Mouse (Mus musculus): ENCODE results near the gene Olah.
A peak's percentile ranks its signal among the peaks of the same experiment; 100 is the strongest.
"Not testable (repeated sequence)": the region's sequence is repeated elsewhere in the genome, so short reads cannot be mapped to it uniquely, and the experiment has no call there.

Gene Olah

DNA sequence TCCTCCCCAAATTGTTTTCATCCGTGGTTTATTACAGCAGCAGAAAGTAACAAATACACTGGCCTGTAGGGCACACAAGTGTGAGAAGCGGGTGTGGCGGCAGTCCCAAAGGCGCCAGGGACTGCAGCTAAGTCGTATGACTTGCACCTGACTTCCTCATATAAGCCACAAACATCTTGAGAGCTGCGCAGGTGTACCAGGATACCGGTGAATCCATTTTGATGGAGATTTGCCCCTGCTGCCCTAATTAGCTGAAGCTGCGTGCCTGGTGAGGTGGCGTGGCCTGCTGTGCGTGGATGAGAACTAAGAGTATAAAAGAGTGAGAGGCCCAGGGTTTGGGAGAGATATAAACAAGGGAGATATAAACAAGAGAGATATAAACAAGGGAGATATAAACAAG lies at the start of gene Olah:
TSS of gene Olah (minus strand) at position 101 of the 400 bp plus-strand sequence.
- not testable (repeated sequence) for DNase-seq (ENCODE audit: low spot score)

DNA sequence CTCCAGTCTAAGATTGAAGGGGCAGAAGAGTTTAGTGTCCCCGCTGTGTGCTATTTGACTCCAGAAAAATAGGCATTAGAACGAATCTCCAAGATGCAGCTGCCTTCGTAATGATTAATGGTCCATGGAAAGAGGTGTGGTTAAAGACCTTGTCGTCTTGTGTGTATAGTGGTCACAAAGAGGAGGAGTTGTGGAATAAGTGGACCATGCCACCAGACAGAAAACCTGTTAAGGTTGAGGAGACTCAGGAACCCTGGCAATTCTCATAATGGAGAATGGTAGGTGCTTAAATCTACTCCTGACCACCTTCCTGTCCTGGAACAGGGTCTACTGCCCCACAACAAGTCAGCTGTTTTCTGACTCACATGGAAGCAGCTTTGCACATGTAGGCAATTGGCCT lies 49.0 kb upstream of the Olah start:
- no peak for DNase-seq (ENCODE audit: low spot score)

DNA sequence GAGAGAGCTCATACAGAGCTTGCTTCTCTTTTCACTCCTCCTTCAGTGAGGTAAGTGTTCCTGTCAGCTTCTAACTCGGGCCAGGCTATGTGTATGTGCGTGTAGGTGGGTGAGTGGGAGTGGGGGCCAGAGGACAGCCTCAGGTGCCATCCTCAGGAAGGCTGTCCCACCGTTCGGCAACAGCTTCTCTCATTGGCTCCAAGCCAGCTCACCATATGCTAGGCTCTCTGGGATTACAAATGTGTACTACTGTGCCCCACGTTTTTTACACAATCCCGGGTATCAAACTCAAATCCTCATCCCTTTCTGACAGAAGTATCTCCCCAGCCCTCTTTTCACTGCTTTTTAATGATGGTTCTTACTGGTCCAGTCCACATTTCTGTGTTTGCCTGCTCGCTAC lies 47.2 kb upstream of the Olah start:
- no peak for DNase-seq (ENCODE audit: low spot score)

DNA sequence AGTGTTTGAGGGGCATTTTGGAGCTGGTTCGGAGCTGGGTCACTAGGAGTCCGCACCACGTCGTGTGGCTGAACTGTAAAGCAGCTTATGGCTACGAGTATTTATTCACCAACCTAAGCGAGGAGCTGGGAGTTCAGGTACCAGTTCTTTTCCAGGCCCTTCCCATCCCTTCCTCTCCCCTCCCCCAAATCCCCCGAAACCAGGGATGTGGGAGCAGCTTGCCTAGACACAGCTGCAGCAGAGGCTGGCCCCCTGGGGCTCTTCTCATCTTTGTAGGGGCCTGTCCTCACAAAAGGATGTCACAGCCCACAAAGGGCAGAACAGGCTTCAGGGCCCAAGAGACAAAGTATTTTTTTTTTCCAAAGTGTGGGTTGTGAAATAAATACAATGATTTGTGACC lies 40.9 kb upstream of the Olah start:
- no peak for DNase-seq (ENCODE audit: low spot score)

DNA sequence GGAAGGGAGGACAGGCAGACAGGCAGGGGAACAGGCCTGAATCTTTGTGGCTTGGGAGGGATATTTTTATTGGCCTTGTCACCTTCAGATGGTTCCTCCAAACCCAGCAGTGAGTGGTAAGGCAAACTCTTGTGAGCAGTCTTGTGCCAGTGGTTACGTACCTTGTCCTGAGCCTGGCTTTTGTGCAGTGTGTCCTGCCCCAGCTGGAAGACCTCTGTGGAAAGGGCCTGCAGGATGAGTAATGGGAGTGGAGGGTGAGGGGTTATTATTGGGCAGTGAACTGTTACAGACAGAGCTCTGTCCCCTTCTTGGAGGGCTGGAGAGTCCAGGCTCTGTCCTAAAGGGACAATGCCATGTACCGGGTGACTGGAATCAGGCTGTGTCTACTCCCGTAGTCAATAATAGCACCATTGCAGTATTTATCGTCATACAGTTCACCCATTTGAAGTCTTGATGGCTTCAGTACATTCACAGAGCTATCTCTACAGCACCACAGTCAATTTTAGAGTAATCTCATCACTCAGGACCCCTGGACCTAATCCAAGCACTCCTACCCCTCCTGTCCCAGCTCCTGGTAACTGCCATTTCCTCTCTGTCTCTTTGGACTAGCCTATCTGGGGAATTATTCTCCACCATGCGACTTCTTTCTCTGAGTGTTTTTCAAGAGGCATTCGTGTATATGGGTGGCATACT lies 38.5 kb upstream of the Olah start:
- DNase-seq (ENCODE audit: low spot score): no peak

DNA sequence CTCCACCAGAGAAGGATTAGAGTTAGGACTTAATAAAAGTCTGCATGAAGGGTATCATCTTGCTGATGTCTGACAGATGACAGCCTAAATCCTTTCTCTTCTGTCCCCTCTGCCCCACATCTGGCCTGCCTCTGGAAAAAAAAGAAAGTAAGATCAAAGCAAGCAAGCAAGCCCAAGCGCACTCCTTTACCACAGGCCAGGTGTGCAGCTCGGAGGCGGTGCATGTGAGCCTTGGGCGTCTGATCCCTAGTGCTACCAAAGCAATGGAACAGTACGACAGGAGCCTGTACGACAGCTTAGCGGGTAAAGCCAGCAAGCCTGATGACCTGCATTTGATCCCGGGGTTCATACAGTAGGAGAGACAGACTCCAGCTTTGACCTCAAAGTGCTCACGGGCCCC lies 33.9 kb upstream of the Olah start:
- DNase-seq (ENCODE audit: low spot score): no peak

DNA sequence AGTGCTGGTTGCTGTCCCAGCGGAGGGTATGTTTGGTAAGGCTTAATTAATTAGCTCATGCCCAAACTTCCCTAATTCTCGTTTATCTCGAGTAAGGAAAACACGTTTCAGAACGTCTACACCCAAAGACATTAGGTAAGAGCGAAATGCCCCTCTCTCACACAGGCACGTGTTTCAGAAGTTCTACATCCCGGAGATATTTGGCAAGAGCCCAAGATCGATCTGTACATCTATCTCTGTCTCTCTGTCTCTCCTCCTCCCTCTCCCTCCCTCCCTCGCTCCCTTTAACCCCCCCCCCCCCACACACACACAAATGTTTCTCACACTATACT lies 27.5 kb upstream of the Olah start:
- no peak for DNase-seq (ENCODE audit: low spot score)

DNA sequence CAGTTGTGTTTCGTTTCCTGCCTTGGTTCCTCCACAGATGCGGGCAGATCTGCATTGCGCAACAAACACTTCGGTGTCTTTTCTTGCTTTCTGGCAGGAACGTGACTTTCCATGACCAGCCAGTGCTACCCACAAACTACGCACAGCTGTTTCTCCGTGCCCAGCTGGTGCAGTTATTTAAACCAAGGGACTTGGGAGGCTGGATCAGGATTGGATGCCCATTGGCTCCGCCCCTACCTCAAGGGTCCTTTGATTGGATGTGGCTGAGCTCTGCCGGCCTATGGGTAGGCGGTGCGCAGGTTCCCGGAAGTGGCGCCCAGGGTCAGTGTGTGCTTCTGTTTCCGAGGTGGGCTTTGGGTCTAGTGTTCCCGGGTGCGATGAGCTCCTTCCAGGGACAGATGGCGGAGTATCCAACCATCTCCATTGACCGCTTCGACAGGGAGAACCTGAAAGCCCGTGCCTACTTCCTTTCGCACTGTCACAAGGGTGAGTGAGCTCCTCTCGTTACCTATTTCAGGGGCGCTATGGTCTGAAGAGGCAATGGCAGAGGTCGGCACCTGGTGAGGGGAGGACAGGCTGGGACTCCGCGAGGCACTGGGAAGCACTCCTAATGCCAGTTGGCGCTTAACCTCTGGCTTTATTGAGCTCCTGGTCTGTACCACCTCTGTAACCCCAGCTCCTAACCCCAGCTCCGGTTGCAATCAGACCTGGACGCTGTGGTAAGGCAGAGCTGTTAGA lies 27.0 kb upstream of the Olah start, which contains the start of gene Dclre1c:
TSS of gene Dclre1c (plus strand) at position 291 of the 738 bp plus-strand sequence.
- peak; percentile 90 for DNase-seq (ENCODE audit: low spot score)

DNA sequence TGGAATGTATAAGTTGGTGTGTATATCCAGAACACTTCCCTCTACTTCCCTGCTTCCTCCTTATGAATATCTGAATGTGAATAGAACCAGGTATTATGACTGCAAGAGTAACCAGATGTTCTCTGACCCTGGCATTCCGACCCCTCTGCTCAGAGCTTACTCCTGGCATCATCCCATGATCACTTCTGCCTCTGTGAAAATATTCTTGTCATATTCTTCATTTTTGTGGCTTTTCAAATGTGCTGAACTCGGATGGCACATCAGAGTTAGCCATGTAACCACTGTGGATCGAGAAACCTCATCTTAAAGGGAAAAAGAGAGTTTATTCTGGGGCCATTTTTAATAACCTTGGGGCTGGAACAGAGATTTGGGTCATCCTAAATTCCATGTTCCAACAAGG lies 25.5 kb upstream of the Olah start, which contains the start of gene Meig1:
TSS of gene Meig1 (minus strand) at position 101 of the 400 bp plus-strand sequence.
- DNase-seq (ENCODE audit: low spot score): peak; percentile 1

DNA sequence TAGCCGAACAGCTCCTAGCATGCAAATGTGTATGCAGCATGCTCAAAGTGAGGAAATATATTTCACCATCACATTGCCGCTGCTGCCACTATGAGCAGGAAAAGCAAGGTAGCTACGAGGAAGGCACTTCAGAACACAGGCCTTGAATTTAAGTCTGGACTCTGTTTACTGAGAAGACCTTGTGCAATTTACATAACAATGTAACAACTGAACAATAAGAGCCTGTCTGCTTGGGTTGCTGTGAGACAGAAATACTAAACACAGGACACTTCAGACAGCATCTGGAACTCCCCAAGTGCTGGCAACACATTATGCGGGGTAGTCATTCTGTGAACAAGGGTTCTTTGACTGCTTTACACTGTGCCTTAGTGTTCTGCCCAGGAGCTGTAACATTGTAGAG lies 23.1 kb upstream of the Olah start:
- DNase-seq (ENCODE audit: low spot score): no peak

DNA sequence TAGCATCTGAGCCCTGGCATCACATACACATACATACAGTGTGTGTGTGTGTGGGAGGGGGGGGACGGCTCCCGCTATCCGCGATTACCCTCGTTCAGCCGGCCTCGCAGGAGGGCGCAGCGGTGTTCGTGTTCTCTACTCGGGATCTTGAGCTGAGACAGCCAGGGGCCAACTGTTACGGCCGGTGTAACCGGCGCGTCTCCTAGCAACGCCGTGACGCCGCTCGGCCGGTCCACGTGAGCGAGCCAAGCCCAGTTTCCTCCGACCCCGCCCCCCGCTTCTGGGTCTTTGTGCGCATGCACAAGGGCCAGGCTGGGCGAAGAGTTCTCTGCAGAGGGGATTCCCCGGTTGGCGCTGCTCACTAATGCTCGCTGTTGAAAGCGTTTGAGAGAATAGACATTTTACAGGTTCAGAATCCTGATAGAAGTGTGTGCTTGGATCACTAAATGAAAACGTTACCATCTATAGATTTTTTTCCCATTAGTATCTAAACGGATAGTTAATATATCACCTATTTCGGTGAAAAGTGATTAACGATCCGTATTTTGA lies 21.9 kb upstream of the Olah start:
- DNase-seq (ENCODE audit: low spot score): peak; percentile 98

DNA sequence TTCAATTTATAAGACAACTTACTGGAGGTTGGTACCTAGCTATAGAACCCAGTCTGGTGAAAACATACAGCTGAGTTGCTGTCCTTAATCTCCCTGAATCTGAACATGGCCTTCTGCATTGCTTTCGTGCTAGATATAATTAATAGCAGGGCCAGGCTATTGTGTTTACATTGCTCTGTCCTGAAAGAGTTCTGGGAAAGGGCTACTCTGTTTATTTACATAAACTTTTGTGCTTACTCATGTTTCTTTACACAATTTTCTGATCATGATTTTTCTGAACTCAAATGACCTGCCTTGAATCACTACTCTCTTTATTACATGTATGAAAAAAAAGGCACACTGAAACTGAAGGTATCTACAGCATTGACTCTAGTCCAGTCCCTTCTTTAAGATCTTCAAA lies 18.7 kb upstream of the Olah start:
- DNase-seq (ENCODE audit: low spot score): no peak

DNA sequence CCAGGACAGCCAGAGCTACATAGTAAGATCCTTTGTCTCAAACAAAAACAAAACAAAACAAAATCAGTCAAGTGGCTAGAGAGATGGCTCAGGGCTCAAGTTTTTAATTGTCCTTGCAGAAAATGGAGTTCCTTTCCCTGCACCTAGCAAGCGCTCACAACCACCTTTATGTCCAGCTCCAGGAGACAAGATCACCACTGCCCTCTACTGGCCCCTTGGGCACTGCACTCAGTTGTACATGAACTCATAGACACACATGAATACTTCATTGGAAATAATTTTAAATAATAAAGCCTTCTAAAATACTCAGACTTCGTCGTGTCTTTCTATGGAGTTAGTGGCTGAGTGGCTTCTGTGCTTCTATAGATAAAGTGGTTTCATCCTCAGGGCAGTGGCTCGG lies 17.2 kb upstream of the Olah start:
- peak; percentile 83 for DNase-seq (ENCODE audit: low spot score)

DNA sequence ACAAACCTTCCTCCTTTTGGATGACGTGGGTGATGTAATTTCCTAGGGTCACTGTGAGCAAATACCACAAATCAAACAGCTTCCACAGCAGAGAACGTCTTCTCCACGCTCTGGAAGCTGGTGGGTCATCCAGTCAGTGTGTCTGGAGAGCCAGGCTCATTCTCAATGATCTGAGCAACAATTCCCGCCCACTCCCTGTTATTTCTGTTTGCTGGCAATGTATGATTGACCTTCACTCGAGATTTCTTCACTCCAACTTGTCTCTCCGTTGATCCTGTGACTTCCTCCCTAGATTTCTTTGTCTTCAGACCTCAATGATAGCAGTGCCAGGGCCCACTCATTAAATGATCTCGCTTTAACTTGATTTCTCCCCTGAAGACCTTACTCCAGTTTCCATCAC lies 10.7 kb upstream of the Olah start:
- DNase-seq (ENCODE audit: low spot score): no peak

DNA sequence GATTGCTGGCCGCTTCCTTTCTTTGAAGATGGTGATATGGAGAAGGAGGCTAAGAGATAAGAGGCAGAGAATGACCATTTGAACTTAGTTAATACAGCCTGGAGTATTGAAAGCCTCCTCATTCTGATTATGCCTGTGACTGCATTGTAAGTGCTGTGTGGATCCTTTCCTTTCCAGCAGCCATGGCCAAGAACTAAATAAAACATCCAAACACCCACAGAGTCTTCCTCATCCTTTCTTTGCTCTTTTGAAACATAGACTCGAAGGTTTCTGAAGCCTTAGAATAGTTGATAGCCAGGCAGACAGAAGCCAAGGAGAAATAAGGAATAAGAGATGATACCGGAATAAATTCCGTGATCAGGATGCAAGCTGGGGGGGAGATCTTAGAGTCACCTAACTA lies 9.0 kb upstream of the Olah start:
- DNase-seq (ENCODE audit: low spot score): no peak

DNA sequence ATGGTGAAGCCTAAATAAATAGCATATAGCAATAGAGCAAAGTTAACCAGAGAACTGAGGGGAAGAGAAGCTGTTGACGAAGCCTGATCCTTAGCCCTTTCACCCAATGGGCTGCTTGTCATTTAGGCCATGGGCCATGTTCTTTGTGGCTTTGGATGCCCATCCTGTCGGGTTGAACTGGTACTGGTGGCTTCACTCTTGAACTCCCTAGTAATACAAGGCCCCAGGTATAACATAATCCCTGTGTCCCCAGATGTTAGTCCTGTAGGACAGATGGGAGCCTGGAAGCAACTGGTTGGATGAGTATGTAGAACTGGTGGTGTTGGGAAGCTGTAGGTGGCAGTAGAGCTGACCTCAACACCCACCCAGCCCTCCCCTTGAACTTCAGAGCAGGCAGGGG lies 5.1 kb downstream of the Olah start:
- DNase-seq (ENCODE audit: low spot score): no peak

DNA sequence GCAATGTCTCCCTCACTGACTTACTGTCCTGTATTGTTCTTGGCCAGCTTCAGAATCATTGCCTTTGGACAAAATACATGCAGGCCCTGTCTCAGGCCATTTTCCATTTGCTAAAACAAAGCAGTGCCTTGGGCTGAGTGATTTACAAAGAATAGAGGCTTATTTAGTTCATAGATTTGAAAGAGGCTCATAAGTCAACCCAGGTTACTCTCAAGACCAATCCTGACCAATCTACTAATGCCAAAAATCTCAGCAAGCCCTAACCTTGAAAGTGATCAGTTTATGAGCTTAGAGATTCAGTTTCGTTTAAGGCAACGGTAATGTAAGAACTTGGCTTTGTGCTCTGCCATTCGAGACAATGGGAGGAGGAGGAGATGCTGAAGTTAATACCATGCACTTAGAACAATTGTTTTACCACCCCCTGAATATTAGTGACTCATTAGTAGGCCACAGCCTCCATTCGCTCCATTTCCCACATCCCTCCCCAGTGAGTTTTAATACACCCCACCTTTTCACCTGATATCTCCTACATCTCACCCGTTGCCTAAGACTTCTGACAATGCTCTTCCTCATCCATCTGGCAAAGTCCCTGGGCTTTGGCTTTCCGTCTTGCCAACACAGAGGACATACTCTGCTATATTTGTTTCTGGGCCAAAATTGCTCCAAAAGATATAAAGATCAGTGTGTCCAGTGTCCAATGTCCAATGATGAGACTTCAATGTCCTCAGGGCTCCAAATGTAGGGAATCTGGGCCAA lies 9.7 kb downstream of the Olah start:
- DNase-seq (ENCODE audit: low spot score): no peak

DNA sequence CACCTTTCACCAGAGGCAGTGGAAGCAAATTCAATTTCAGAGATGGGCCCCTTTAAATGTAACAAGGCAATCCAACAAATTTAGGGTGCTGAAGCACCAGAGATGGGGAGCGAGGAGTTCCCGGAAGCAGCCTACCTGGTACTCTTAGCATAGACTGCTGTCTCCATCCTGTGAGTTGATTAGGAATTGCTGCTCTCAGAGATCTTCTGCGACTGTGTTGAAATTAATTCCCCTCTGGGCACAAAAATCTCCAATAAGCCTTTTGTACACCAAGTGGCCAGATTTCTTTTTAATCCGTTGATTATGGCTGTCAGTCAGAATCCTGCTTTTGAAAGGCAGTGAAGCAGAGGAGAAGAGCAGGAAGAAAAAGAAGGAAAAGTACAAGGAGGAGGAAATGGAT lies 31.9 kb downstream of the Olah start:
- DNase-seq (ENCODE audit: low spot score): no peak

DNA sequence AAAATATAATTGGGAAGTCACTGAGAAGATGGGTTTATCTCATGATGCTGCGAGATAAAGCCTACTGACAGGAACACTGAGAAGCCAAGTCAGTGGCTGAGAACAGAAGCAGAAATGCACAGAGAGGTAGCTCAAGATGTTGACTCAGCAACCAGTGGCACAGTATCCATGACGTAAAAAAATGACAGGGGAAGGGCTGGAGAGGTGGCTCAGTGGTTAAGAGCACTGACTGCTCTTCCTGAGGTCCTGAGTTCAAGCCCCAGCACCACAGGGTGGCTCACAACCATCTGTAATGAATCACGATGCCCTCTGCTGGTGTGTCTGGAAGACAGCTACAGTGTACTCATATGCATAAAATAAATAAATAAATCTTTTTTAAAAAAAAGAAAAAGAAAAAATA lies 35.9 kb downstream of the Olah start:
- DNase-seq (ENCODE audit: low spot score): no peak

DNA sequence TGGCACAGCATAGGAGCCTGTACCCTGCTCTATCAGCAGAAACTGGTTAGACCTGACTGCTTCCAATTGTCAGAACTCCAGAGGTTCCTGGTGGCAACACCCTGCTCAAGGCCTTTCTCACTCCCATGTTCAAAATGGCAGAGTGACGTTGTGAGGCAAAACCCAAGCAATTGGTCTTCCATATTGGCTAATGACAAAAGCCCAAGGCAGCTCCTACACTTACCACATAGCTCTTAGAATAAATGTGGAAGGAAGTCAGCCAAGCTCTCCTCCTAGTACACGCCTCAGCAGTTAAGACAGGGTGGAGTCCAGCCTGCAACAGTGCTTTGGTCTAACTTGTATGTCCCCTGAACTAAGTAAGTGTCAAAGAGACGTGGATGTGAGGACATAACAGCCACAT lies 39.1 kb downstream of the Olah start:
- DNase-seq (ENCODE audit: low spot score): no peak

DNA sequence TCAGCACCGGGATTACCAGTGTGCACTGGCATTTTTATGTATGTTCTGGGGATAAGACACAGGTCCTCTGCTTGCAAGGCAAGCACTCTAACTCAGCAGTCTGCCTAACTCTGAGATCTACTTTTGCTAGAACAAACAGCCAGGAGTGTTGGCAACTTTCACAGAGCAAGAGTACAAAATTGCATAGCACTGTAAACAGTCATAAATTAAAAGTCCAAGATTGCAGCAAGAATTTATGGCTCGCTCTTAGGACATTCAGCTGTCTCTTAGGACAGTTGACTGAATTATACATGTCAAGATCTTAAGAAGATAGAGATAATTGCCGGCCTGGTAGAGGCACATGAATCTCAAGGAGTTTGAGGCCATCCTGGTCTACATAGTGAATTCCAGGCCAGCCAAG lies 40.7 kb downstream of the Olah start:
- DNase-seq (ENCODE audit: low spot score): no peak

DNA sequence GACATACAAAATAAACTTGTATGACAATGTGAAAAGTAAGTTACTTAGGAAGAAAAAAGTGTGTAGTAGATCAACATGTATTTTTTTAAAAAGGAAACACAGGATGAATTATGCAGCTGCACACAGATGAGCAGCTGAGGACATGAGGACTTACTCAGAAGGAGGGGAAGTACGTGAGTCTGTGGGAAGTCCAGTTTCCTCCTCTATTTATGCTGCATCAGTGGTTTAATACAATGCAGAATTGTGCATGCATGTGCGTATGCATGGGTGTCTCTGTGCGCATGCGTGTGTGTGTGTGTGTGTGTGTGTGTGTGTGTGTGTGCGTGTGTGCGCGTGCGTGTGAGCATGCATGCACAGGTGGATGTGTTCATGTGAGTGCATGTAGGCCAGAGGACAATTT lies 41.2 kb downstream of the Olah start:
- no peak for DNase-seq (ENCODE audit: low spot score)

DNA sequence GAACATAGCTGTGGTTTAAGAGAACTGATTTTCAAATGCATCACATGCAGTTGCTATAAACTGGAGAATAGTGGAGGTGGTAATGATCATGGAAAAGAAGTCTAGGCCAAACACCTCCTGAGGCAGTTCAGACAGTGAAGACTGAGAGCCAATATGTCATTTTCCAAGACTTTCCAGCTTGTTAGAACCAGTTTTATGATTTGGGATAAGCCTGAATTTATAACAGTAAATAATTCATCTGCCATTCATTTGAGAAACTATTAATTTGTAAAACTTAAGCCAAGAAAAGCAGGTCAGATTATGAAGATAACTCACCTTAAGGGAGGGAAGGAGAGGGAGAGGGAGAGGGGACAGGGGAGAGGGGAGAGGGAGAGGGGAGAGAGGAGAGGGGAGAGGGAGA lies 43.9 kb downstream of the Olah start:
- DNase-seq (ENCODE audit: low spot score): no peak

All from testis, postnatal 10 days (tissue).